Mouse (Mus musculus): ENCODE results near the gene Sik1. TPM values are rescaled to one million over a fixed set of nuclear protein-coding genes. Genes with fewer than 3 reads are reported as not detected.

Gene Sik1
- total RNA-seq, 2 experiments from 2014 or later = 74.3 to 79.7 TPM

DNA sequence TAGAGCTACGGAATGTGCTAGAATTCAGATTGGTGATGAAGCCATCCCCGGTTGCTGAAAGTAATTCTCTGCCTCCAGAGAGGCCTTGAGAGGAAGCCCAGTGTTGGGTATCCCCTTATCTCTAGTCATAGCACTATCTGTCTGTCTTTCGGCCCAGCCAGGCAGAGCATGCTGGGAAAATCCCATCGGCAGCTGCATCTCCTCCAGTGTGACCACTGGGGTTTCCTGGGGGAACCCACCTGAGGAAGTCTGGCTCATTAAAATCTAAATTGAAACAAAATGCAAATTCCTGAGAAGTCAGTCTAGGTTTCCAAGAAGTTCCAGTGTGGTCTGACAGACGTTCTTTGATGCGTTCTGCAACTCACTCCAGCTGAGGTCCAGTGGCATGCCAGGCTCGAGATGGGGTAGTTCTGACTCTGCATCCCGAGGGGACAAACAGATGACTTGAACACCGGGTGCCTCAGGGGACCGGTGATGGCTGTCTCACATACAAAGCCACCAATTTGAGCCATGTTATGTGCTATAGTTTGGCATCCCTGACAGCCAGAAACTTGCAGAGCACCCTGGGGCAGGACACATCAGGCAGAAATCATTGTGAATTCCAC, 19.8 kb upstream of the Sik1 start:
- no peak for DNase-seq

DNA sequence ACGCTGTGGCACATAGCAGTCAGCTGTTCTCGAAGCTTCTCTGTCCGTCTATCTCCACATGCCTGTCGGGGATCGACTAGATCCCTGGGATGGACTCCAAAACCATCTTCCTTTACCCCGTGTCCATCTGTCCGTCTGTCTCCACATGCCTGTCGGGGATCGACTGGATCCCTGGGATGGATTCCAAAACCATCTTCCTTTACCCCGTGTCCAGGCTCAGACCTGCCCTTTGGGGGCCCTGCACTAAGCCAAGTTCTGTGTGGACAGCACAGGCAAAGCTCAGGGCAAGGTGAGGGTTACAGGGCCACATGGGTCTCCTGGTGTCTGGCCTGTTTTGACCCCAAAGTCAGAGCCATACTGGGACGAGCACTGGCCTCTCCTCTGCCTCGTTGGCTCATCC, 19.1 kb upstream of the Sik1 start:
- DNase-seq = no peak

DNA sequence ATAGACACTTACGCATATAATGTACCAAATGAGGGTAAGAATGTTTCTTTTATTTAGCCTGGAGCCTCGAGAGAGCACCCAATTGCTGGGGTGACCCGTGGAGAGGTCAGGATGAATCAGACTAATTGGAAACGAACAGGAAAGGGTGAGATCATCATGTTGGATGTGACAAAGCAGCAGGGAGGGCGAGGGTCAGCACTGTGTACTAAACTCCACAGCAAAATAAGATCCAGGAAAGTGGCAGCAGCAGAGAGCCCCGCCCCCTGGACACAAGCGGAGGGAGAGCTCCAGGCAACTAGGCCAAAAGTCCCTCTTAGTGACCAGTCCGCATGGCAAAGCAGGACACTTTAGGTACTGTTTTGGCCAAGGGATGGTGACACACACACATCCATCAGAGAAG, 18.4 kb upstream of the Sik1 start:
- peak; percentile 74 for DNase-seq

DNA sequence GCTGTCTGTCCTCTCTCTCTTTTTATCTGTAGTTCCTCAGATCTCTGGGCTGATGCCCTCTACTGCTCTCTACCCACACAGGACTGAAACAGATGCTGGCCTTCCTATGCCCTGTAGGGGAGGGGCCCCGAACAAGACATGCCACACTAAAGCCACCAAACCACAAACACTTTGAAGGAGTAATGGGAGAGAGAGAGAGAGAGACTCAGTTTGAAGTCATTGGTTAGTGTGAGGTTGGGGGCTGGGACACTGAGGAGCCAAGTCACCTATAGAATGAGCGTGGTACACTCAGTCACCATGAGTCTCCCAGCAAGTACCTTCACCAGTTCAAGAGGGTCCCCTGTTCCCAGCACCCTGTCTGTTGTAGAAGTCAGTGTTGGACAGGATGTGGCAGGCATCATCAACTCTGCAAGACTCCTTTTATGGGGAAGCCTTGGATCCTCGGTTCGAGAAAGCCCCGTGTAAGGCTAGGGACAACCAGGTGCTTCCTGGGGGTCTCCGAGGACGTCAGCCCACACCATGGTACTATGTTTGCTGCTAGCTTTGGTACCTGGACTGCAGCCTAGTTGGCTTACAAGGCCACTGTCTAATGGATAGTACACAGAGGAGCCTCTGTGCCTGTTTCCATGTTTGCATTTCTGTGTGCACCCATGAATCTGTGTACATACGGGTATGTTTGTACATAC, 17.7 kb upstream of the Sik1 start:
- DNase-seq = no peak

DNA sequence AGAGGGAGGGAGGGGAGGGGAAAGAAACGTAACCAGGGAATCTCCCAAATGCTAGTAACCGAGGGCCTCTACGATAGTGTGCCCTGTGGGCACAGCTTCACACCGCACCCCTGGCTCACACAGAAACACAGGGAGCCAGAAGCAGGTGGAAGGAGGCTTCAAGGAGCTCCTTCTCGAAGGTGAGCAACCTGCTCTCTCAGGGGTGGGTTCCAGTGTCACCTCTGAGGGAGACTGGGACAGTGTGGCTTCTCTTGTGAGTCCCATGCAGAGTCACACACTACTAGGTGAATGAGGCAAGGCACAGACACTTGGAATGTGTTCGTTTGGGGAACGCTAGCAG, 17.2 kb upstream of the Sik1 start:
- peak; percentile 3 for DNase-seq

DNA sequence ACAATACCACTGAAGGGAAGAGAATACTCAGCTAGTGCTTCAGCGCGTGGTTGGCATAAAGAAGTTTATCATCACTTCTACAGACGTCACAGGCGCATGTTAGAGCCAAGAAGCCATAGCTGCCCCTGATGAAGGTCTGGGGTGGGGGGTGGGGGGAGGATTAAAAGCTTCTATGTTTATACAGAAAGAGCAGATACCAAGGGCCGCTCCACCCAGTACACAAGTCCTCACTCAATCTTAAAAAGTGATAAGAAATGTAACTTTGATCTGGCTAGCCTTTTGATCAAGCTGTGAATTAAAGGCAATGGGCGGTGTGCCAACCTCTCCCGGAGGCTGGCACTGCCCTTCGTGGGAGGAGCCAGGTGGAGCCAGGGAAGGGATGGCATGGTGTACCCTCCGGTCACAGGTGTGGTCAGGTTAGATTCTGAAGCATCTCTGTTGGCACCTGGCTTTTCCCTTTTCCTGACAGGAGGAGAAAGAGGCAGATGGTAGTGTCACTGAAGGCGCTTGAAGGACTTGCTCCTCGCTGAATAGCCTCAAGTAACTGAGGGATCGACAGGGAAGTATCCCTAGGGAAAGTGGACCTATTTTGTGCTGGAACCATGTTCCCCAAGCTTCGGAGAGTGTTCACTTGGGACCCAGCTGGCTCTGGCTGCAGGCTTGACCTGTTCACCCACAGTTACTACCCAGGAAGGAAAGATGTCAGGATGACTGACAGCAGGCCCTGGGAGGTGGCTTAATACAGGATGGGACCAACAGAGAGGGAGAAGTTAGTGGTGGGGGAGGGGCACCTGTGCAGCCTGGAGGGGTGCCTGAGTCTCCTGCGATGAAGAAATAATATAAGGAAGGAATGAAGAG, 16.6 kb upstream of the Sik1 start:
- peak; percentile 14 for DNase-seq

DNA sequence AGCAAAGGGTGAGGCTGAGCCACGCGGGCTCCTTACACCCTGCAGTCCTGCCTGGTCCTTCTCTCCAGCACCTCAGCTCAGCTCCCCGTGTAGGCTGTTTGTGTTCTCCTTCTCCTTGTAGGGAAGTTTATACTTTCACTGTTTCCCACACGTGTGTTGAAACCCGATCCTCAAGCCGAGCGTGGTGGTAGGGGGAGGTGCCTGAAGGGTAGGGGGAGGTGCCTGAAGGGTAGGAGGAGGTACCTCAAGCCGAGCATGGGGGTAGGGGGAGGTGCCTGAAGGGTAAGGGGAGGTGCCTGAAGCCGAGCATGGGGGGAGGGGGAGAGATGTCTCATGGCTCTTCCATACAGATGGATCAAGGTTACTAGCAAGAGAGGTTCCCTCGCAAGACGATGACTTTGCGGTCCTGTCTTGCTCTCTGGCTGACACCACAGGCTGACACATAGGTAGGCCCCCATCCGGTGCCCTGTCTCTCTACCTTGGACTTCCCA, 15.4 kb upstream of the Sik1 start:
- DNase-seq = peak; percentile 6

DNA sequence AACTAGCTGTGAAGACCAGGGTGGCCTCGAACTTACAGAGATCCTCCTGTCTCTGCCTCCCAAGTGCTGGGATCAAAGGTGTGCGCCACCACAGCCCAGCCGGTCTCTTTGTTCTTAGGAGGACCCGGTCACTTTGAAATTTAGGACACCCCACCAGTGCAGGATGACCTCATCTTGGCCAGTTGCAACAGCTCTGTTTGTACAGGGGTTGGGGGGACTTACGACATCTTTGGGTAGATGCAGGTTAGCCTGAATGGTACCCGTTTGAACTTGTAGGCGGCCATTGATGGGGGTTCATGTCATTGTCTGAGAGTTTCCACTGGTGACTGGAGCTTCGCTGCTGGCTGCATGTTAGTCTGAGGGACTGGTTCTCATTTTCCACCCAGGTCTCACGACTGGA, 14.8 kb upstream of the Sik1 start:
- DNase-seq = peak; percentile 2

DNA sequence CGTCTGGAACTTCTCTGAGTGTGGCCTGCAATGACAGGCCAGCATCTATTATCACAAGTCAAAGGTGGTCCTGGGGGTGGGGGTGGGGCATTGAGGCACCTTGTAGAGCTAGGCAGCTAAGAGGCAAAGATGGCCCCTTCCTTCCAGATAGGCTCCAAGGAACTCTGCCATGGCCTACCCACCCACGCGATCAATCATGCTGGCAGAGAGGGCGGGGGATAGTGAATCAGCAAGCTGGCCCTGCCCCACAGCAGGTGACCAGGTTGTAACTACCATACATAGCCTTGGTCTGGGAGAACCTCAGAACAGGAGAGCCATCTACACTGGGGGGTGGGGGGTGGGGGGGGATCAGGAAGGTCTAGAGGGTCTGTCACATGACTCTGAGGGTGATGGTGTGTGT, 12.5 kb upstream of the Sik1 start:
- DNase-seq = peak; percentile 3

DNA sequence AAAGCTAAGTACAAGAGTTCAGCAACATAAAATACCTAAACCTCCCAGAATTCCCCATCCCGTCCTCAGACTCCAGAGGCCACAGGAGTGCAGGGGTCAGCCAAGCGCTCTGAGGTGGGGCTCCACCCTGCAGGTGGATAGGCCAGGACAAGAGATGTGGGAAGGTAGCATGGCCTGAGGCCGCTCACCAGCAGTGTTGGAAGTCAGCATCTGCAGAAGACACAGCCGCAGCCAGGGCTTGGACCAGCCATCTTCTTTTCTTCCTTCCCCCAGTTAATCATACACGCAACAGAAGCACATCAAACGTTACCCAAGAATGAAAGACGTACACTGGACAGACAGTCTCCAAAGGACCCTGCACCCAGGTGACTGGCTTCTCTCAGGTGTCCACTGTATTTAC, 11.5 kb upstream of the Sik1 start:
- peak; percentile 4 for DNase-seq

DNA sequence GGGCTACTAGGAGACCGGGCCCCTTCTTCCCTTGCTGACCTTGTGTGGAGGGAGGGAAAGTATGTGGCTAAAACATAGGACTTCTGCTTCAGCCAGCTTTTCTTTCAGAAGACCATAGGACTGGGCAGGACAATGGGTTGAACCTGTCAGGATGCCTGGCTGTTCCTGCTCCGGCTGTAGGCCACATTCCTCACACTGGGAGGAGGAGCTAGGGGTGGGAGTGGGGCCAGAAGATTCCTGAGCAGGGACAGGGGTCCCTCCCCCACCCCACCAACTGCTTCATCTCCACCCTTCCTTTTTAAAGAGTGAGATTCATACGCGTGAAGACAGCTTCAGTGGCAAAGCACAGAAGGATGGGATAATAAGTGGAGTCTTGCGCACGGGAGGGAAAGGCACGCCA, 10.0 kb upstream of the Sik1 start:
- no peak for DNase-seq

DNA sequence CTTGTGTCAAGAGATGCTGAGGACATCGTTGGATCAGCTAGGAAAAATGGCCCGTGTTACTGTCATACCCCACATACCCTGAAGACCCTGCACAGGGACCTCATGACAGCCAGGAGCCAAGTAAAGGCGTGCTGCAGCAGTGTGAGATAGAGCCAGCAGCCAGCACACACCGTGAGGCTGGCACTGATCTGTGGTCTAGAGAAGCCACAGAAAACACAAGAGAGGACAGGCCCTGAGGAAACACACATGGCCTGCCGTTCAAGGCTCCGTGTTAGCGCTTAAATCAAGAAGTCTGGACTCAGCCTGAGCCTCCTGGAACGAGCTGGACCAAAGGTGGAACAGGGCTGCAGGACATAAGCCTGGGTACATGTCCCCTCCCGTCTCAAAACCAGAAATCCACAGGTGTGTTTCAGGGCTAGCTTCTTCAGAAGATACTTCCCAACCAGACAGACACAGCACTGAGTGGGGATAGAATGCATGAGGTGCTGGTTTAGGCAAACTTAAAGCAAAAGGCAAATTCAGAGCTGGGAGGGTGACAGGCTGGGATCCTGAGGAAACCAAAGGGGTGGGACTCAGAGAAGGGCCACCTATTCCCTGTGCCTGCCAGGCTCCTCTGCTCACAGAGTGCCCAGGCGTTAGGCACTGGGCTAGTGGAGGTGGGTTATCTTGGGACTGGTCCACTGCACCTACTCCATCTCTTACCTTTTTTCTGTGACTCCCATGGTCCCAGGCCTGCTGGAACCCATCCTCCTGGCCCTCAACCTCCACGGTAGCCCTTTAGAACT, 9.3 kb upstream of the Sik1 start:
- DNase-seq = peak; percentile 3

DNA sequence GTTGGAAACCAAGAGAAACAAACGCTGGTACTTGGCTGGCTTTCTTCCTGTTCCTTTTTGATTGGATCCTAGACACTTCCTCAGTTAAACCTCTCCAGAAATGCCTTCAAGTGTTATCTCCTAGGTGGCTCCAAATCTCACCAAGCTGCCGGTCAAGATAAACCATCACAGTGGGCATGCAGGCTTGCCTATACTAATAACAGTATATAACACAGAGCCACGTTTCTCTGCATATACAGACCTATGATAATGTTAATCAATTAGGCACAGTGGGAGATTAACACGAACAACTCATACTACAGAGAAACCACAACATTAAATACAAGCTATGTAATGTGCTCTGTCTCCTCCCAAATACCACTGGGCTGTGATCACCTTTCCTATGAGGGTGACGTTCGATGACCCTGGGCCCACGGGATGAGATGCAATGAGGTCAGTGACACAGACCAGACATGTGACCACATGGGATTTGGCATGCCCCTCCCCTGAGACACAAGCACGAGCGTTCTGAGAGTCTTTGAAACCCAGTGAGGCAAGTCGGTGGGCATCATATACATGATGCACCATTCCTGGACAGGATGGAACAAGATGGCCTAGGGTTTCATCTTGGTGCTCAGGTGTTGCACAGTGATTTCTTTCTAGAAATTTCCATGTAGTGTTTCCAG, 7.7 kb upstream of the Sik1 start:
- peak; percentile 2 for DNase-seq

DNA sequence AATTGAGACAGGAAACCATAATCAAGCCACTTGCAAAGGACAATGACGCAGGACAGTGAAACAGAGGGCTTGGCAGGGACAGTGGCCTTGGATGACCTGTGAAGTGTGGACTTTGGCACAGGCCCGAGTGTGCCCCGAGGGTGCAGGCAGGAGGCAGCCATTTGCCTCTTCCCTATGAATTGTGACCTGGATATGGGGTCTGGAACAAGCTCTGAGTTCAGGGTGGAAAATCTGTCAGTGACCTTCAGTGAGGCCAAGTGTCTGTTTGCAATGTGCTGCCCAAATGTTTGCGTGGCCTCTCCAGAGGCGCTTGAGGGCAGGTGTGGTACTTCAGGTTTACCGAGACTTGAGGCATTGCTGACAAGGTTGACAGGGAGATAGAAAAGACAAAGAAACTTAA, 6.5 kb upstream of the Sik1 start:
- DNase-seq = no peak

DNA sequence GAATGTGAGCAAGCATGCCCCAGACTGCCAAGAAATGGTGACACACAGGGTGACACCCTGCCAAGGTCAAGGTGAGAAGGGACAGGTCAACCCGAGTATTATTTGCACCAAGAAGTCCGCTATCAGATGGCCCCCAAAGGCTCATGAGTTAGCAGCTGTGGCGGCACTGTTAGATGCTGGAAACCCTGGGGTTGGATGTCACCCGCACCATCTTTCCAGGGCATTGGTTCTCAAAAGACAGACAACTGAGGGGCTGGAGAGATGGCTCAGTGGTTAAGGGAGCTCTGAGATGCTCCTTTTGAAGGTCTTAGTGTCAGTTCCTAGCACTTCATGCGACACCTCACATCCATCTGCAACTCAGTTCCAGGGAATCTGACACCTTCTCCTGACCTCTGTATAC, 6.1 kb upstream of the Sik1 start:
- DNase-seq = no peak

DNA sequence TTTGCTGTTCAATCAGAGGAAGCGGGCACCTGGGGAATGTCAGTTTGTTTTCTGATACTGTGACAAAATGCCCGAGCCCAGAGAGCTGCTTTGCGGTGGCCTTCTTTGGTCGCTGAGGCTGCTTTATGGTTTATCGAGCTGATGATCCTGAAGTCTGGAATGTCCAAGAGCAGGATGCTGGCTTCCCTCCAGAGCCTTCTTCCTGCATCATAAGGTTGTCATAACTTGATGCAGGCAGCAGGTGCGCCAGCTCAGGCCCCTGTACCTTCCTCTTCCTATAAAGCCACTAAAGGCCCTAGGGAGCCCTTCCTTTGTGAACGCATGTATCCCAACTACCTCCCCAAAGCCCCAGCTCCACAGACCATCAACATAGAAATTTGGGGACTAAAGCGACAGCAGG, 5.3 kb upstream of the Sik1 start:
- no peak for DNase-seq

DNA sequence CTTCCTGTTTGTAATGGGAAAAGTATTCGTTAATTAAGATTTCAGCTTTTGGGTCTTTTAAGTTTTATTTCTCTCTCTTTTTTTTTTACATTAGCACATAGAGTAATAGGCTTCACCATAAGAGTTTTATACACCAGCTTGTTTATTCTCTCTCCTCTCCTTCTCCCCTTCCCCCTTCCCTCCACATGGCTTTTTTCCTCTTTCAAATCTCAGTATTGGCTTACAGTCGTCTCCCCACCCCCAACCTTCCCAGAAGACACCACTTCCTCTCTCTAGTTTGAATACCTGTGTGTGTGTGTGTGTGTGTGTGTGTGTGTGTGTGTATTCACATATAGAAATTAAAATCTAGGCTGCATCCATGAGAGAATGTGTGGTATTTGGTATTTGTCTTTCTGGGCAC, 3.8 kb upstream of the Sik1 start:
- no peak for DNase-seq

DNA sequence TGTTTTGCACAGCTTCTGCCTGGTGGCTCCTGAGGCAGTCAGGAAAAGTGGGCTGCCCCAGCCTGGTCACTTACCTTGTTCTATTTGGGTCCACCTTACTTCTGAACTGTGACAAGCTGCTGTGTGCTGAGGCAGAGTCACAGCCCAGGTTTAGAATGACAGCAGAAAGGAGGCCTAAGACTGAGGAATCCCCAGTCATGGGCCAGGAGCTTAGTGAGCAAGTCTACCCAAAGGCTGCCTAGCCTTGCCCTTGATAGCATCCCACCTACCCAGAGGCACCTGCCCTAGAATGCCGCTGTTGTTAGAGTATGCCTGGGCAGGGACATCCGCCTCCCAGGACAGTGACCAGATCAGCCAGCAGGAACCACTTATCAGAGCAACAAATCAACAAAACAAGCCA, 3.2 kb upstream of the Sik1 start:
- no peak for DNase-seq

DNA sequence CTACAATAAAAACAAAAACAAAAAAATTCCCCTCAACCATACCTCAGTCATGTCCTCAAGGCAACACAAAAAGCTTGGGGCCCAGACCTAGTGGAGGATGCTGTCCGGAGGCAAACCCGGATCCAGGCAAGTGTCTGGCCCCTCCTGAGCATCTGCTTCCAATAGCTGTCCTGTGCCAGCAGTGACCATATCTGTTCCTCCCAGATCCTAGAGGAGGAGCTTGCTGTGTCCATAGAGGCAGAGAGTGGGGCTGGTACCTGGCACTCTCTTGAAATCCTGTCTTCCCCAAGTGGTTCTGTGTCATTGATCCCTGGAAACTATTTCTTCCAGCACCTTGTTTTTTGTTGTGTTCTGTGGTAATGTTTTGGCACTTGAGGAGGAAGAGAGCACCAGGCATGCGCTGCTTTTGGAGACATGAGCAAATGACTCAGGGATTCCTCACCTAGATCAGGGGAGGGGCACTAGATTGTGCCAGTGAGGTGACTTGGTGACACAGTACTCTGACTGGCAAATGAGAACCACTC, 2.4 kb upstream of the Sik1 start:
- no peak for DNase-seq

DNA sequence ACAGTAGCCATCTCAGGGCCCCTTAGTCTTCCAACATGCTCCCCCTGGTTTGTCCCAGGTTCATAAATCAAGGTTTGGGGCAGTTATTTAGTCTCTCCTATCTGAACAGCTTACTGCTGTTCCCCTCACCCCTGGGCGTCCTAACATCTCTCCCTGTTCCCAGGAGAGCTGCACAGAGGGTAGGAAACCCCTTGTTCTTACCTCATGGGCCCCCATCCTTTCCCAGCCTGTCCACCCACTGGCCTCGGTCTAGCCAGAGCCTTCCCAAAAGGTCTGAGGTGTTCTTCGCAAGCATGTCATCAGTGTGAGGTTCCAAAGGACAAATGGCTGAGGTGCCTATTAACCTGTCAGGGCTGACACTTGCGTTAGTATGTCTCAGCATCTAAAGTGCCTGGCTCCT, 1.6 kb upstream of the Sik1 start:
- DNase-seq = no peak

DNA sequence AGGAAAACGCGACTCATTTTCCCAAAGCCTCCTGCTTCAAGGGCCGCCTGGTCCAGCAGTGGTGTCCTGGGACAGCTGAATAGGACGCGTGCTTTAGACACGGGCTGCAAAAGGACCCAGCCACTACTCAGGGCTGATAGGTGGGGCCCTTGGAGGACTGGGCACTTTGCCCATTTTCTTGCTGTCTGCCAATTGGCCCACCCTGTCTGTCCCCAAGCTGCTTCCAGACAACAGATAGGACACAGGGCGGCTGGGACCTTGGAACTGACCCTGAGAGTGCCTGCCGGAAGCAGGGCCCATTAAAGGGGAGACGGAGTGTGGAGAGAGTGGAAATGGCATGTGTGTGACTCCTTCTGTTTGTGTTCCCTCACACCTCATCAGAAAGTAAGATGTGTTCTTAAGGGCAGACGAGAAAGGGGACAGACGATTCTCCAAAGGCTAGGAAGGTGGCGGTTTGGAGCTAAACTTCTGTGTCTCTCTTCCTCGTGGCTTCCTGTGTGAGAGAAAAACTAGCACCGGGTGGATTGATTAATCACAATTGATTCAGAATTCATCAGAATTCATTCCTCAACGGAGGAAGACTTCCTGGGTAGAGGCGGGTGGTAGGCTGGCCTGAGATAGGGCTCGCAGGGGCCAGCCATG, 1.0 kb upstream of the Sik1 start:
- DNase-seq = peak; percentile 95

Measured in heart, postnatal 4 days (tissue).